Mouse (Mus musculus): ENCODE data around the gene Btbd35f10. TPM values are rescaled to one million over a fixed set of nuclear protein-coding genes. Genes with fewer than 3 reads are reported as not detected.
"Not testable (repeated sequence)": the region's sequence is repeated elsewhere in the genome, so short reads cannot be mapped to it uniquely, and the experiment has no call there.

Gene Btbd35f10
- not detected in 2 replicates for polyA plus RNA-seq (2014; fragmentation: Nextera tagmentation; extraction: Ambion mirVana)

DNA sequence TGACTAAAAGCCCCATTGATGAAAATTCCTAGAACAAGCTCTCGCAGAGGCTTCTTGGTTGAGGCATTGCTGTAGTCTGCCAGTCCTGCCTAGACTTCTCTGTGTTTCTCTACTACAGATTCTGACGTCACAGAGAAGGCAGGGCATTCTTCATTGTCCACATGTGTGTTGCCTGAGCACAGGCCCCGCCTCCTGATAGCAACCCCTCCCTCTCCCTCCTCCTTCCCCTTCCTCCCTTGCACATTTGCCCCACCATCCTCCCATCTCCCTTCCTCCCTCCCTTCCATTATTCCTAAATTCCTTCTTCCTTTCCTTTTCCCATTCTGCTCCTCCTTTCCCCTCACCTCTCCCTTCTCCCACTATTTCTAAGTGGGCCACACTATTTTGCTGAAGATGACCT, at the start of gene Btbd35f10:
Btbd35f10 (minus strand) TSS at position 101 of the 400 bp plus-strand sequence.
- not testable (repeated sequence) for H3K27me3 ChIP-seq (ENCODE audit: control insufficient read depth, insufficient read depth, low read length); H3K4me2 ChIP-seq (replicated peaks; ENCODE audit: low read depth, low read length); DNase-seq (ENCODE audit: low spot score); ATAC-seq (ENCODE audit: low FRiP score); H3K4me3 ChIP-seq (ENCODE audit: low read depth, low read length); H3K27ac ChIP-seq (ENCODE audit: low read depth, low read length); H3K36me3 ChIP-seq (ENCODE audit: control insufficient read depth, insufficient read depth, low read length); H3K9ac ChIP-seq (ENCODE audit: low read depth, low read length); H3K9me3 ChIP-seq (ENCODE audit: control insufficient read depth, low read length); H3K4me1 ChIP-seq (replicated peaks; ENCODE audit: control insufficient read depth, insufficient read depth, low read length)
- no CpG with 5 or more reads among the region's 3 CpGs for WGBS

Other genes starting within 250 kb of the Btbd35f10 start
- gene Btbd35f18, start 52.7 kb downstream of the Btbd35f10 start, polyA plus RNA-seq (2014; fragmentation: Nextera tagmentation; extraction: Ambion mirVana) = not detected in 2 replicates
- not detected in 2 replicates for gene Btbd35f16, start 204.1 kb upstream of the Btbd35f10 start, polyA plus RNA-seq (2014; fragmentation: Nextera tagmentation; extraction: Ambion mirVana)